Mouse (Mus musculus) lung, adult 2 months (tissue): ENCODE measurements around the gene Arhgap15.

ENCODE experiments used
- CTCF ChIP-seq: fragments of 200-500 bp; IDR thresholded peaks from 2 replicates; pipeline ENCODE4 v1.5.1; 2011; ENCODE audit warnings: mild to moderate bottlenecking, low read length, control low read depth; ENCODE audit not compliant: insufficient read depth
- POLR2A ChIP-seq: fragments of 200-500 bp; IDR thresholded peaks from 2 replicates; pipeline ENCODE4 v1.6.1; 2011; ENCODE audit warnings: low read depth, mild to moderate bottlenecking, control low read depth, low read length, borderline replicate concordance; ENCODE audit errors: extremely low read depth

DNA sequence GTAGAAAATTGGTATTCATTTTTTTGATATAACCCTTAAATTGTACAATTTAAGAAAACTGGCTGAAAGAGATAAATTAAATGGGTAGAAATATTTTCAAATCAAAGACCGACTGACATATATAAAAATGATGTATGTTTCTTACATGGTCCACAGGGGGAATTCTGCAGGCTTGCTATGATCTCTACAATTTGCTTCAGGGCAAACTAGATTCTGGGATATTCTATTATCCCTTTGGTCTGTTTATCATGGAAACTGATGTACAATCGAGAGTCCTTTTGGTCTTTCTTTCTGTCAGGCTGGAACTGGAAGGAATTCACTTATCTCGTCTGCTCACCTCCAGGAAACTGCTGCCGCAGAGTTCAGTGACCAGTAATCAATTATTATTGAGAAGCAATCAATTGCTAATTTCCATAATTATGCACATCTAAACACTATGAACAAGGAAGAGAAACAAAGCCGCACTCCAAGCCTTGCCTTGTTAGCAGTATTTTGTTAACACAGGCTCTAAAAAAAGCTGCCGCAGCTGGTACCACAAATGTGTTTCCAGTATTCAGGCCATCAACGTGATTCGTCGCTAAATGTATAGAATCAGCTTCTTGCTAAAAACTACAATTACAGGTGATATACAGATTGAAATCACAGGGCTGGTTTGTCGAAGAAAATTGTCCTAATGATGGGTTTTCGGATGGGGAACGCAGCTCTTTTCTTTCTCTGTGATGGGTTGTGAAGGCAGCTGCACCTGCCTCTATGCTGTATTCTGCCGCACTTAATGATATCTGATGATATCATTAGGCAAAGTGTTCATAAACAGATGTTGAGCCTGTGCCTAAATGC lies 229.8 kb downstream of the Arhgap15 start:
- TF ChIP-seq POLR2A (no peak), CTCF (no peak)
